Mouse (Mus musculus) forebrain, embryonic 13.5 days (tissue): ENCODE data around the gene Ccdc187. TPM values are rescaled to one million over a fixed set of nuclear protein-coding genes. Genes with fewer than 3 reads are reported as not detected.

ENCODE experiments used
- ATAC-seq: fragments of 200-750 bp; cut with Nextera tagmentation; 2 replicates; pipeline ENCODE4 v1.8.0; 2017
- H3K27ac ChIP-seq: fragments of 300-500 bp; sonication (generic); 2 replicates; pipeline ENCODE4 v1.5.1; 2015; ENCODE audit warnings: inconsistent platforms, mild to moderate bottlenecking, moderate library complexity
- H3K27me3 ChIP-seq: fragments of 300-500 bp; sonication (generic); 2 replicates; pipeline ENCODE4 v1.6.1; 2015; ENCODE audit warnings: mild to moderate bottlenecking, inconsistent platforms
- H3K36me3 ChIP-seq: fragments of 300-500 bp; sonication (generic); 2 replicates; pipeline ENCODE4 v1.6.1; 2015; ENCODE audit warnings: mild to moderate bottlenecking, inconsistent platforms; ENCODE audit not compliant: poor library complexity, severe bottlenecking
- H3K4me1 ChIP-seq: fragments of 300-500 bp; sonication (generic); 2 replicates; pipeline ENCODE4 v1.6.1; 2015; ENCODE audit warnings: inconsistent platforms
- H3K4me2 ChIP-seq: fragments of 300-500 bp; sonication (generic); 2 replicates; pipeline ENCODE4 v1.6.1; 2015; ENCODE audit warnings: inconsistent platforms, mild to moderate bottlenecking, moderate library complexity
- H3K4me3 ChIP-seq: fragments of 300-500 bp; sonication (generic); 2 replicates; pipeline ENCODE4 v1.5.1; 2015; ENCODE audit warnings: mild to moderate bottlenecking, inconsistent platforms
- H3K9ac ChIP-seq: fragments of 300-500 bp; sonication (generic); 2 replicates; pipeline ENCODE4 v1.6.1; 2015; ENCODE audit warnings: mild to moderate bottlenecking, inconsistent platforms
- H3K9me3 ChIP-seq: fragments of 300-500 bp; sonication (generic); replicated peaks from 2 replicates; pipeline ENCODE4 v1.6.1; 2016; ENCODE audit warnings: inconsistent platforms
- WGBS: fragments of 180-500 bp; shearing (Covaris S2); methylation state at CpG from one replicate; pipeline ENCODE4 v1.1.7; 2015; 5-methylcytosine and 5-hydroxymethylcytosine counted together
- polyA plus RNA-seq: library from polyadenylated mRNA; unstranded; fragments of >200 nt; fragmentation: Nextera tagmentation; extraction: Ambion mirVana; gene quantifications from 2 replicates; pipeline ENCODE4 v1.2.1, GENCODE M21; 2015

Ccdc187 gene
- polyA plus RNA-seq, 1 experiment from 2014 or later, result 0.18 TPM

- whole genome bisulfite sequencing, result 3% methylated on average over 10 of the region's 10 CpGs
- peaks cover 87% of the 10 kb centered on the region for H3K27me3 ChIP-seq
- no peak overlapping the region for H3K27ac ChIP-seq
- H3K9ac ChIP-seq, result no peak overlapping the region
- H3K9me3 ChIP-seq, result no peaks in the 10 kb centered on the region
- no peak for ATAC-seq
- H3K36me3 ChIP-seq, result no peaks in the 10 kb centered on the region
- no peak overlapping the region for H3K4me2 ChIP-seq
- peaks cover 55% of the 10 kb centered on the region for H3K4me1 ChIP-seq
- H3K4me3 ChIP-seq, result no peak overlapping the region
Observed at GRCm38 (mm10) chr2:26198488-26198887, 95.9 kb downstream of the Ccdc187 start.

- H3K9ac ChIP-seq, result no peak overlapping the region
- H3K36me3 ChIP-seq, result no peaks in the 10 kb centered on the region
- no peak overlapping the region; the same call in 1 of the 2 replicates for H3K27ac ChIP-seq
- peaks cover 61% of the 10 kb centered on the region for H3K27me3 ChIP-seq
- H3K4me2 ChIP-seq, result no peak overlapping the region
- WGBS, result 10% methylated on average over 7 of the region's 7 CpGs
- peak; percentile 27; the same call in 1 of the 2 replicates for ATAC-seq
- H3K4me1 ChIP-seq, result peaks cover 41% of the 10 kb centered on the region
- H3K9me3 ChIP-seq, result no peaks in the 10 kb centered on the region
- no peak overlapping the region for H3K4me3 ChIP-seq
Observed at GRCm38 (mm10) chr2:26194552-26195339, 99.6 kb downstream of the Ccdc187 start.

Other genes starting within 250 kb of the Ccdc187 start
- 9.4 and 10.6 TPM in 2 replicates for gene Nacc2, start 171.3 kb downstream of the Ccdc187 start, polyA plus RNA-seq
- gene Lhx3, start 86.3 kb downstream of the Ccdc187 start, polyA plus RNA-seq, result 0.09 and 0.21 TPM in 2 replicates
- 13.5 and 15.7 TPM in 2 replicates for gene Qsox2, start 57.0 kb downstream of the Ccdc187 start, polyA plus RNA-seq
- gene Gpsm1, start 21.0 kb upstream of the Ccdc187 start, polyA plus RNA-seq, result 97.7 and 120 TPM in 2 replicates
- gene Dnlz, start 57.6 kb upstream of the Ccdc187 start, polyA plus RNA-seq, result 31.1 and 32.2 TPM in 2 replicates
- gene Card9, start 66.4 kb upstream of the Ccdc187 start, polyA plus RNA-seq, result 0.72 and 2.0 TPM in 2 replicates
- gene Snapc4, start 86.1 kb upstream of the Ccdc187 start, polyA plus RNA-seq, result 25.1 and 30.9 TPM in 2 replicates
- gene Entr1, start 94.8 kb upstream of the Ccdc187 start, polyA plus RNA-seq, result 156 and 164 TPM in 2 replicates
- 103 and 111 TPM in 2 replicates for gene Pmpca, start 94.8 kb upstream of the Ccdc187 start, polyA plus RNA-seq
- gene Inpp5e, start 114.6 kb upstream of the Ccdc187 start, polyA plus RNA-seq, result 18.9 and 19.8 TPM in 2 replicates
- 16.9 and 22.5 TPM in 2 replicates for gene Sec16a, start 150.7 kb upstream of the Ccdc187 start, polyA plus RNA-seq
- 28.1 and 32.8 TPM in 2 replicates for gene Notch1, start 222.1 kb upstream of the Ccdc187 start, polyA plus RNA-seq